Mouse (Mus musculus): Measurements from ENCODE around the gene Tnfrsf13c.
"Not testable (repeated sequence)": the region's sequence is repeated elsewhere in the genome, so short reads cannot be mapped to it uniquely, and the experiment has no call there.

Tnfrsf13c gene

DNA sequence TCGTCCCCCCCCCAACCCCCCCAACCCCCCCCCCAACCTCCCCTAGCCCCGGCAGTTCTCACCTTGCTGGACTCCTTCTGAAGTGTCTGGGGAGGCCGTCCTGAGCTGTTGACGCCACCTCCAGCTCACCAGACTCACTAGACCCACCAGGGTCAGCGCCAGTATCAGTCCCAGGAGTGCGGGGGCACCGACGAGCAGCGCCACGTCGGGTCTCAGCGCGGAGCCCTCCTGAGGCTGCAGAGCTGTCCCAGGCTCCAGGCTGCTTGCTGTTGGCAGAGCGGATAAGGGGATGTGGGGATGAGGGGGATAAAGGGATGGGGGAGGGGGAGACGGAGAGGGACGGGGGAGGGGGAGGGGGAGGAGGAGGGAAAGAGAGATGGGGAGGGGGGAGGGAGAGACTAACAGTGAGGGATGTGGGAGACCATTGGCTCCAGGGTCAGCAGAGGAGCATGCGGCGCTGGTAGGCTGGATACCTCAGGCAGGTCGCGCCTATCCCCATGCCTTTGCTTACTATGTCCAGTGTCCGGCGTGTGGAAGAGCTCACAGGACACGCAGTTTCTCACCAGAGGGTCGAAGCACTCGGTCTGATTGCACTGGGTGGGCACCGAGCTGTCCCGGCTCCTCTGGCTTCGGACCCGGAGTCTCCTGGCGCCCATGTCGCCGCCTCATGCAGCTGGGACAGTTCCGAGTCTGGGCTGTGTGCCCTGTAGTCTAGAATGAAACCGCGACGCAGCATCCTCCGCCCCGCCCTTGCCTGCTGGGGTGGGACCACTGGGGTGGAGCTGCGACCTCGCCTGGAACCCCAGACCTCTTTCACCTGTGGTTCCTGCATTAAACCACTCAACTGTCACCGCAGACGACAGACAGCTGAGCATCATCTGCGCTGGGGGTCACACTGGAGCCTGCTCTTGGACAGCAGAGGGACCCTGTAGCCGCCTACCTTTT lies at the start of gene Tnfrsf13c:
Gene Tnfrsf13c (minus strand): TSS at position 713 of the 945 bp plus-strand sequence.
- no peak for DNase-seq

GRCm38 (mm10) chr15:82272295-82272694 lies 48.1 kb upstream of the Tnfrsf13c start:
- no peak for DNase-seq

DNA sequence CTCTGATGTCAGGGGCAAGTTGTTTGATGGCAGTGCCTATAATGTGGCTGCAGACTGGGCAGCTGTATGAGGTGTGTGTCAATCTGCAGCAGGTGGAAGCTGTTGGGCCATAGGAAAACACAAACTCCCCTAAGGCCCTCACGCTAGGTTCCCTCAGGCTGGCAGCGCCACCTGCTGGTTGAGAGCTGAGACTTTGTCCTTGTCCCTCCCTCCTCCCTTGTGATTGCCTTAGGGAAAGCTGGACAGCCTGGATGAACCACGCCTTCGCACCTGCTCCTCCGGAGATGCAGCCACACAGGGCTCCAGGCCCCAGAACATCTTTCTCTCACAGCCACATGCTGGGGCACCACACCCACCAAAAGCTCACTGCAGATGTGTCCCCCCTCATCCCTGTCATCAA lies 47.0 kb upstream of the Tnfrsf13c start:
- DNase-seq: peak; percentile 54

GRCm38 (mm10) chr15:82268783-82269182 lies 44.6 kb upstream of the Tnfrsf13c start:
- no peak for DNase-seq

GRCm38 (mm10) chr15:82268185-82268584 lies 44.0 kb upstream of the Tnfrsf13c start:
- DNase-seq: no peak

DNA sequence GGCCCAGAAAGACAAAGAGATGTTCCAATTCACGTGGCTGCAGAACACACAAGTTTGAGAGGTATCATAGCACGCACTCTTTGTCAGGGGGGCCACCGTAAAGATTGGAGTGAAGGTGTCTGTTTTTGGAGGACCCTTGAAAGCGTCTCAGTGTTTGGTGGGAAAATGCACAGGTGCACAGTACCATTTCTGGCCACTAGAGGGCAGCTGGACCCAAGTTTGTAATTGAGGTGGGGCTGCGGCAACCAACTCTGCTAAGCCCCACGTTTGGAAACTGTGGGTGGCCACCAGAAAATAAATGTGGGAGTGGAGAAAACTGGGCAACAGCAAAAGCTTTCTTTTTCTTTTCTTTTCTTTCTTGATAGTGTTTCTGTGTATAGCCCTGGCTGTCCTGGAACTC lies 42.2 kb upstream of the Tnfrsf13c start:
- DNase-seq: peak; percentile 60

DNA sequence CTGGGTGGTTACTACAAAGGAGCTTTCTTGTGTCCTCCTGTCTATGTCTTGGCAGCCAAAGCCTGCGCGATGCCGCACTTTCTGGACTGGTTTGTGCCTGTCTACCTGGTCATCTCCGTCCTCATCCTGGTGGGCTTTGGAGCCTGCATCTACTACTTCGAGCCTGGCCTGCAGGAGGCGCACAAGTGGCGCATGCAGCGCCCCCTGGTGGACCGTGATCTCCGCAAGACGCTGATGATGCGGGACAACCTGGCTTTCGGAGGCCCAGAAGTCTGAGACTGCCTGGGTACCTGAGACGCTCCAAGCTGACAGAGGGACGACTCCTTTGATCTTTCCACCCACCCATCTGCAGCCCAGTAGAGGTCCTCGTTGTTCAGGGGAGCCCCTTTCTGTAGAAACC lies 35.3 kb upstream of the Tnfrsf13c start:
- DNase-seq: peak; percentile 62

GRCm38 (mm10) chr15:82255944-82256383 lies 31.8 kb upstream of the Tnfrsf13c start:
- no peak for DNase-seq

DNA sequence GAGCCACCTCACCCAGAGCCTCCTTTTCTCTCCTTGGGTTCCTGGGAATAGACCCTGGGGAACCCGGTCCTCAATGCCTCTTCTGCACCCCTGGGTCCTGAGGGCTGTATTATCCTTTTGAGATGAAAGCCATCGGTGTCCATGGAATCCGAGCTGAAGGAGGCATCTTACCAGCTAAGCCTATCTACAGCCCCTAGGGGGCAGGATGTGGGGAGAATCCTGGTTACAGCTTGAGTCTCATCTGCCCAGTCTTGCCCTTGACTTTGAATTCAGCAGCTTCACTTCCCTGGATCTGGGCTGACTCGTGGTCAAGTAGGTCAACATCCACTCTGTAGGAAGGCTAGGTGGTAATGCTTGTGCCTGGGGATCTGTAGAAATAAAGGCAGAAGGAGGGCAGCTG lies 31.1 kb upstream of the Tnfrsf13c start:
- DNase-seq: no peak

GRCm38 (mm10) chr15:82252097-82252496 lies 27.9 kb upstream of the Tnfrsf13c start, which contains the start of gene 1500009C09Rik:
1500009C09Rik (plus strand) TSS chr15:82252397.
- DNase-seq: no peak

GRCm38 (mm10) chr15:82251579-82251978 lies 27.4 kb upstream of the Tnfrsf13c start:
- DNase-seq: no peak

DNA sequence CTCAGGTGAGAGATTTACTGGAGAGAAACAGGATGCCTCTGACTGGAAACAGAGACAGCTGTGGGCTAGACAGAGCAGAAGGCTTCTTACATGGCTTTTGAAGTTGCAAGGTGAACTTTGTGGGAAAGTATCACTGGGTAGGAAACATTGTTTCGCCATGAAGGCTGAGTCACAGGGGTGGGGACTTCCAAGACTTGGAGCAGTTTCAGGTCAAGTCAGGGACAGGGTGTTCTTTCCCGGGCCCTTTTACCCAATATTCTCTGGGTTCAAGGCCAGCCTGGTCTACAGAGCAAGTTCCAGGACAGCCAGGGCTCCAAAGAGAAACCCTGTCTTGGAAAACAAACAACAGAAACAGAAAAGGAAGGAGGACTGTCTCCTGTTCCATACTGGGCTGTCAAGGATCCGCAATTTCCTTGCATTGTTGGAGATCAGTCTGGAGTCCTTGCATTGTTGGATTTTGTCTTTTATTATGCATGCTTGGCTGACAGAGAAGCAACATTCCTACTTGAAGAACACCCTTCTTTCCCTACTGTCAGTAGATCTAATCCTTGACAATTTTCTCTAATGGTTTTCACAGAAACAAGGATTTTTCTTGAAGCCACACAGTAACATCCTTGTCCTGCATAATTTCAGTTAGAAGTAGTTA lies 23.1 kb upstream of the Tnfrsf13c start:
- no peak for DNase-seq

GRCm38 (mm10) chr15:82244805-82245161 lies 20.6 kb upstream of the Tnfrsf13c start:
- not testable (repeated sequence) for DNase-seq

GRCm38 (mm10) chr15:82244115-82244804 lies 20.1 kb upstream of the Tnfrsf13c start, which contains the start of gene Cenpm:
Cenpm (minus strand) TSS chr15:82244748.
- peak; percentile 90 for DNase-seq

GRCm38 (mm10) chr15:82243742-82244114 lies 19.6 kb upstream of the Tnfrsf13c start:
- DNase-seq: no peak

- no peak for DNase-seq
Observed at GRCm38 (mm10) chr15:82243311-82243710, 19.1 kb upstream of the Tnfrsf13c start.

DNA sequence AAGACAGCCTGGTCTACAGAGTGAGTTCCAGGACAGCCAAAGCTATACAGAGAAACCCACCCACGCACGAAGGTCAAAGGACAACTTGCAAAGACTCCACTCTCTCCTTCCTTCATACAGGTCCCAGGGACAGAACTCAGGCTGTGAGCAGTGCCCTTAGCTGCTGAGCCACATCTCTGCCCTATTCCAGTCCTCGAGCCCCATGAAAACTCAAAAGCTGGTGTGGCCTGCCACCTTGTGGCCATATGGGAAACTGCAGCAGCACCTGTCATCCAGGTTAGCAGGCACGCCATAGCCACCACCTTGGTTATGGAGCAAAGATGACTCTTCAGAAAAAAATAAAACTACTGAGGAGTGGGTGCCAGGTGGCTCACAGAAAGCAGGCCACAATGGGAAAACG lies 12.4 kb upstream of the Tnfrsf13c start:
- DNase-seq: peak; percentile 87

DNA sequence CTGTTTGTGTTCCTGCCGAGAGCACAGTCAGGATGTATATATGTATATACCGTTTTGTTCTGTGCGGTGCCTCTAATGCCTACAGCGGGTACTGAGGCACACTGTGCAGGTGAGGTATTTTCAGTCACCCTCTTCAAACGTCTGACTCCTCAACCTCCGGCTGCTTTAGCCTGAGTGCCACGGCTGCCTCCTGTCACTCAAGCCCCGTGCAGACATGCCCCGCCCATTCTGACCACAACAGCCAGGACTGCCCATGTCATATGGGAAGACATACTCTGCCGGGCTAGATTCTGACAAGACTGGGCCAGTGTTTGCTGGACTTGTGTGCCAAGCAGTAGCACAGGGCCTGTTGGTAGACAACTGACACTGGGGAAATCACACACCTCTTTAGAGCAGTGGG lies 11.5 kb upstream of the Tnfrsf13c start:
- no peak for DNase-seq

DNA sequence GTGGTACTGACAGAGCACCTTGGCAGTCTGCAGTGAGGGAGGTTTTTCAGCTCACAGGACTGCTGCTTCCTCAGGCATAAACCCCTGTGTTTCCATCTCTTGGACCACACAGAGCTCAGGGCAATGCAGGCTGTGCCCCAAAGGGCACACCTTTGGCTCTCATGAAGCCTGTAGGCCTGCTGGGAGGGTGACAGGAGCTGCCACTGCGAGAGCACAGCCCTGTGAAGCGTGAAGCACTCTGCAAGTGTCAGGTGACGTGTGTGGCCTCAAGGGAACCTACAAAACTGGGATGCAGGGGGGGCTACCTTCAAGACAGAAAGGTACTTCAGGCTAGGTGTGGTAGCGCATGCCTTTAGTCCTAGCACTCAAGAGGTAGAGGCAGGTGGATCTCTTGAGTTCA lies 8.5 kb upstream of the Tnfrsf13c start:
- DNase-seq: no peak

DNA sequence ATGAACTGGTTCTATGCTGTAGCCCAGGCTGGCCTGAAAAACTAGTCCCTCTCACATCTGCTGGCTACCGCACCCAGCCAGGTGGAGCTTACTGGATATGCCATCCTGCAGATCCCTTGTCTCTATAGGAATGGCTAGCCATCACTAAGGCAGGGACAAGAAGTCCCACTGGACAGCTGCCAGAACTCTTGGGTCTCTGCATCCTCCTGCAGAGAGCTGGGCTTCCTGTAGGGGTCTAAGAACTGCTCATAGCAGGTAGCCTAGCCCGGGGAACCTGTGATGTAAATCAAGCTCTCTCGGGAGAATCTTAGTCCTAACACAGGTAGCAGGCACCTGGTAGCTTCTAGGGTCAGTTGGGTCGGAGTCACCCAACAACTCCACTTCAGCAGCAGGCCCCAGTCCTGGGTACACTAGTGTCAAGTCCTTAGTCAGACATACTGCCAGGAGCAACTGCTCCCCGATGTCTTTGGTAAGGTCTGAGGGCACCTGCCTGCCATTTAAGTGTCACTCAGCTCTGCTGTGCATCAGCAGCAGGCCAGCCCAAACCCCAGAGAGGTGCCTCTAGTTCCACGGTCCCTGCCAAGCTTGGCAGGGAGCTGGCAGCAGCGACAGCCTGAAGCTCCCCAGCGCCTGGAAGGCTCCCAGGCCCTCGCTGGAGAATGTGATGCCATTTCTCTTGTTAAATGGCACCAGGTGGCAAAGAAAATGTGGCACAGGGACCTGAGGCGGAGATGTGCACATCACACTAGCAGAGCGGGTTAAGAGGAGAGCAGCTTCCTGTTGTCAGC lies 7.6 kb upstream of the Tnfrsf13c start:
- DNase-seq: no peak

- no peak for DNase-seq
Observed at GRCm38 (mm10) chr15:82231100-82231499, 6.9 kb upstream of the Tnfrsf13c start.

GRCm38 (mm10) chr15:82230098-82230611 lies 6.0 kb upstream of the Tnfrsf13c start:
- DNase-seq: no peak

Data from kidney, adult 9 months (tissue).